Mouse (Mus musculus) cerebellum, adult 11-12 months (tissue): ENCODE data around the gene Nod2.
"Not testable (repeated sequence)": the region's sequence is repeated elsewhere in the genome, so short reads cannot be mapped to it uniquely, and the experiment has no call there.

ENCODE experiments used
- DNase-seq: peaks from one replicate; pipeline ENCODE4 v3.0.0; 2022

Nod2 gene

GRCm38 (mm10) chr8:88635474-88636397, 11.4 kb upstream of the Nod2 start, which contains the start of gene Snx20:
TSS of gene Snx20 (minus strand) at chr8:88636128.
- no peak for DNase-seq

- no peak for DNase-seq
Measured at GRCm38 (mm10) chr8:88637092-88638000, 9.8 kb upstream of the Nod2 start.

- no peak for DNase-seq
Measured at GRCm38 (mm10) chr8:88638908-88639307, 8.2 kb upstream of the Nod2 start.

- no peak for DNase-seq
Measured at GRCm38 (mm10) chr8:88642734-88643564, 4.2 kb upstream of the Nod2 start.

DNA sequence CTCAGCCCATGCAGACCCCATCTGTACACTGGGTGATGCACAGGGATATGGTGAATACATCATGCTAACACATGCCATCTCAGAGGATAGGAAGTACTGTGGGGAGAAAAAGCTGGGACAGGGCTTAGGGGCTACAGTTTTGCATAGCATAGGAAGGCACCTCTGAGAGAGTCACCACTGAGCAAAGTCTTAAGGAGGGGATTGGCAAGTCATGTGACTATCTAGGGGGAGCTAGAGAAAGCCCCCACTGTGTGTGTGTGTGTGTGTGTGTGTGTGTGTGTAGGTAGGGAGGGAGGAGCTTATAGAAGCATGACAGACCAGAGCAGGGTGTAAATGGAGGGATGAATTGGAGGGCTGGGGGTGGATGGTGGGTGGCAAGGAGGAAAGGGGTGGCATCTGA, 1.2 kb downstream of the Nod2 start:
- DNase-seq: no peak

DNA sequence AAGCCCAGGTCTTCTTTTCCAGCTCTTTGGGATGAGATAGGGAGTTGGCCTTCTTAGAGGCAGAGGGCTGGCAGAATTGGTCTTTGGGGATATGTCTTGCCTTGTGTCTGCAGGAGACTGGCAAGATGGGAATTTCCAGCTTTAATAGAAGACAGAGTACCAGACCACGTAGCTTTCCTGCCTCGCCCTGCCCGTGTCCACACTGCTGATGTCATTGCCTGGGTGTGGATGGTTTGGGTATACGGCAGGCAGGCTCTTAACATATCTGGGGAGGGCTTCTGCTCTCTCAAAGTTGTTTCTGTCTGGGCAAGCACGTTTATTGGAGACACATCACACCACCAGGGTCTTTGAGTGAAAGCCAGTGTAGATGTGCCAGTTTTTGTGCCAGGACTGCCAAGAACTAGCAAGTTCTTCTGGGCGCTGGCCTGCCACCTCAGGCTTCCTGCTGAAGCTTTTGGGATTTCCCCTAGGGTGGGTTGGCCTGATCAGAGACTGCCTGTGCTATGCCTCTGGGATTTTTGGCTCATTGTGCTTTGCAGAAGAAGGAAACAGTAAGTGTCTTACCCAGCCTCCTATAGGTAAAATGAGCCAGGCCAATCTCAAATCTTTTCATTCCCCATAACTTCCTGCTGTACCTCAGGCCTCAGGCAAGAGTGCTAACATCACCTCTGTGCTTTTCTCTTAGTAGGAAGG, 3.0 kb downstream of the Nod2 start:
- no peak for DNase-seq

- not testable (repeated sequence) for DNase-seq
Measured at GRCm38 (mm10) chr8:88651122-88651521, 4.0 kb downstream of the Nod2 start.

- no peak for DNase-seq
Measured at GRCm38 (mm10) chr8:88655334-88655733, 8.2 kb downstream of the Nod2 start.

- no peak for DNase-seq
Measured at GRCm38 (mm10) chr8:88659873-88660272, 12.8 kb downstream of the Nod2 start.

DNA sequence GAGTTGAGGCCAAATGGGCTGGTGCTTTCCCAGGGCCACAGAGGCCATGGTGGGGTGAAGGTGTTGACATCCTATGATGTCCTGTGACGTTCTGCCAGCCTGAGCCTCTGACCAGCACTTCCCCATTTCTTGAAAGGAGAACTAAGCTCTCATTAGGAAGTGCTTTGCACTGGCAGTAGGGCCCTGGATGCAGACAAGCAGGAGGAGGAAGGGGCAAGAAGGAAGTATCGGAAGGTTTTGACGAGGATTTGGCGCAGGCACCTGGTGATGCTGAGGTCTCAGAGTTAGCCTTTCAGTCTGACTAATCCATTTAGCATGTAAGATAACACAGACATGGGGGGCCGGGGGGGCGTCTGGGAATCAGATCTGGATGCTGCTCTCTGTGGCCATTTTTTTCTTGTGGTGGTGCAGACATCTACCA, 15.3 kb downstream of the Nod2 start:
- no peak for DNase-seq

DNA sequence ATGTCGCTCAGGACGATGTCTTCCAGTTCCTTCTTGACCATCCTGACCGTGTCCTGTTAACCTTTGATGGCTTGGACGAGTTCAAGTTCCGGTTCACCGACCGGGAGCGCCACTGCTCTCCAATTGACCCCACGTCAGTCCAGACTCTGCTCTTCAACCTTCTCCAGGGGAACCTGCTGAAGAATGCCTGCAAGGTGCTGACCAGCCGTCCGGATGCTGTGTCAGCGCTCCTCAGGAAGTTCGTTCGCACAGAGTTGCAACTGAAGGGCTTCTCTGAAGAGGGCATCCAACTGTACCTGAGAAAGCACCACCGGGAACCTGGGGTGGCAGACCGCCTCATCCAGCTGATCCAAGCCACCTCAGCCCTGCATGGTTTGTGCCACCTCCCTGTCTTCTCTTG, 17.0 kb downstream of the Nod2 start:
- DNase-seq: no peak

DNA sequence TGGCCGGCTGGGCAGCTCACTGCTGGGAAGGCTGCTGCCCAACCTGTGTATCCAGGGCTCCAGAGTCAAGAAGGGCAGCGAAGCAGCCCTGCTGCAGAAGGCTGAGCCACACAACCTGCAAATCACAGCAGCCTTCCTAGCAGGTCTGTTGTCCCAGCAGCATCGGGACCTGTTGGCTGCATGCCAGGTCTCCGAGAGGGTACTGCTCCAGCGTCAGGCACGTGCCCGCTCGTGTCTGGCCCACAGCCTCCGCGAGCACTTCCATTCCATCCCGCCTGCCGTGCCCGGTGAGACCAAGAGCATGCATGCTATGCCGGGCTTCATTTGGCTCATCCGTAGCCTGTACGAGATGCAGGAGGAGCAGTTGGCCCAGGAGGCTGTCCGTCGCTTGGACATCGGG, 17.8 kb downstream of the Nod2 start:
- DNase-seq: peak; percentile 73

DNA sequence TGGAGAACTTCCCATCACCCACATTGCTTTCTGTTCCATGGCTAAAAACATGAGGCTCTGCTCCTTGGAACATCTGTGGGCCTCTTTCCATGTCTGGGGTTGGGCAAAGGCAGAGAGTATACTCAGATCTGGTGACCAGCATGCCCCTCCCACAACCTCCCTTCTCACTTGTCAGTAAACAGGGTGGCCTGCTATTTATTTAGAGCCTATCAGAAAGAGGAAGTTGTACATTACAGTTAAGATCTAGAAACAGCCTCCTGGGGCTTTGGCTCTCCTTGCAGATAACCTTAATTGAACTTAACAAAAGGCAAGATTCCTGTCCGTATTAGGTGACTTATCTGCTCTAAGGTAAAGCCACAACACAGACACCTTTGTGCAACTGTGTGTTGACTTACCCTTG, 19.3 kb downstream of the Nod2 start:
- no peak for DNase-seq

DNA sequence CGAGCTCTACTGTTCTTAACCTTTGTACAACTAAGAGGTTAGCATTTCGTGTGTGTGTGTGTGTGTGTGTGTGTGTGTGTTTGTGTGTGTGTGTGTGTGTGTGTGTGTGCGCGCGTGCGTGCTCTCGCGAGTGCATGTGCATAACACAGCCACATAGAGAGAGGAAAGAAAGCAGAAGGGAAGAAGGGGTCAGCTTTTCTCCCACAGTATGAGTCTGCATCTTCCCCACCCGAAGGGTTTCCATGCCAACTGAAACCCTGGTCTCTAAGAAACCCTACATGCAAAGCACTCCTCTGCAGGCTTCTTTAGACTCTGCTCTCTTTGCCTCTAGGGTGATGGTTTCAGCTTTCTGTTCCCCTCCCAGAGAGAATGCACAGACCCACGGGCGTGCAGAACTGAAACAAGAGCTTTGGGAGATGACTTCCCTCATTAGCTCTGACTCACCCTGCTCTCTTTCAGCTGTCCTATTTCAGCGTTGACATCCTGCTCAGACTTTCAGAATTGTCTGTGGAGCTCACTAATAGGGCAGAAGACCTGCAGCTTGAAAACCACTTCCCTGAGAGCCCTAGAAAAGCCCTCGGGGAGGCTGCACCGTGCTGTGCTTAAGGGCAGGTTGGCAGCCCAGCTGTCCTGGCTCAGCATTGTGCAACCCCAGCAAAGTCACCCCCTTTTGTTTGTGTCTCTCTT, 21.4 kb downstream of the Nod2 start:
- DNase-seq: no peak

GRCm38 (mm10) chr8:88670782-88671181, 23.7 kb downstream of the Nod2 start:
- DNase-seq: no peak

DNA sequence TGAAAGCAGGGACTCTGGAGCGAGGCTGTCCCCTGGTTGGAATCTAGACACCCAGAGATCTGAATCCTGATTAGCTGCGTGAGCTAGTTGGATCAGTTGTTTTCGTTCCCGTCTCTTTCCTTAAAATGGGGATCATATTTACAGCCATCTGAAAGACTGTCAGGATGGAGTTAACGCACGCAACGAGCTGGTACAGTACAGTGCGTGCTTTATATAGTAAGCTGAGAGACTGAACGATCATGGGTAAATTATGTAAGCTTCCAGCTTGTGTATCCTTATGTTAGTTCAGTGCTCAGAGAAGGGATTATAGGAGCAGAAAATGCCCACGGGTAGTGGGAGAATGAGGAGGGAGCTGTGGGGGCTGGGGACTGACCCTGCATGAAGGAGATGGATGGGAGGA, 24.5 kb downstream of the Nod2 start:
- no peak for DNase-seq

GRCm38 (mm10) chr8:88673859-88674258, 26.7 kb downstream of the Nod2 start:
- no peak for DNase-seq

GRCm38 (mm10) chr8:88675372-88676165, 28.5 kb downstream of the Nod2 start:
- no peak for DNase-seq

DNA sequence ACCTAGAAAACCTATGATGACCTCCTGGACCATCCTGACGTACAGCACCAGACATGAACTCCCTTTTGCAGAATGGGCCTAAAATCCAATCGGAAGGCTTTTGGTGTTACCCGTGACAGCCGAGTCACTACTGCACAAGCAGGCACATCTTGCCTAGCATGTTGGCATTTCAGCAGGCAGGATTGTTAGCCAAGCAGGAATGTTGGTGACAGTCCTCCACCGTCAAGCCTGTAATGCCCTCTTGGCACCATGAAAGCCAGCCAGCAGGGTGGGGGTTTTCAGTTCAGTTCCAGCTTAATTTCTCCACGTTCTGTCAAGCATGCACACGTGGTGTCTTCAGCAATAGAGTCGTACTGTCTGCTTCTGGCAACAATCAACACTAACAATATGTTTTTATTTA, 30.0 kb downstream of the Nod2 start:
- no peak for DNase-seq

DNA sequence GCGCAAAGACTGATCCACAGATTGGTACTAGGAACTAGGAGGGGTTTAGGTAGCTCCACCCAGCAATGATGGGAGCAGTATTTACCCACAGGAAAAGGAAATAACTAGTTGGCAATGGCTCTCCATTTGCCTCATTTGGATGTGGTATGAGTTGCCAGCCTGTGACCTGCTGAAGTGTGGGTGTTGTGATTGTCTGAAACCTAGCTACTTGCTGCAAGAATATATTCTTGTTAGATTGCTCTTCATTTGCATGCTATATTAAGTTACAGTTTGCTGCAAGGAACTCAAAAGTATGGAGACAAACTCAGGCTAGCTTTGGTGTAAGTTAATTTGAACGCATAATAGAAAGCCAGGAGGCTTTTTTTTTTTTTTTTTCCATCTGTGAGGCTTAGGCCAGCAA, 33.5 kb downstream of the Nod2 start:
- no peak for DNase-seq

DNA sequence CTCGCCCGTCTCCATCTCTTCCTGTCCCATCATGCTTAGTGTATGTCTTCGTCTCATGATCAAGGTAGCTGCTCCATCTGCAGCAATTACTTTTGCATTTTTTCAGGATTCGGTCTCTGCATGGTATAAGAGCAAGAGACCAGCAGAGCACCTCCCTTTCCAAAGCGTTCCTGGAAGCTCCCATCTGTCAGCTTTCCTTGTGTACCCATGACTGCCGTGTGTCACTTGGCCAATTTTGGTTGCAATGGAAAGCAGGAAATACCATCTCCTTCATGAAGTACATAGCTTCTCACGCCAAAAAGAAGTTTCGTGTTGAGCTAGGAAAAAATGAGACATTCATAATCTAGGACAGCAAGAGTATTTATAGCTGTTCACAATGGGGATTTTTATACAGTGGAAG, 33.9 kb downstream of the Nod2 start:
- DNase-seq: no peak
